Mouse (Mus musculus) liver, embryonic 14.5 days (tissue): Measurements from ENCODE around the gene Slc35b2. TPM values are rescaled to one million over a fixed set of nuclear protein-coding genes. Genes with fewer than 3 reads are reported as not detected.

Source experiments
- ATAC-seq: fragments of 200-750 bp; cut with Nextera tagmentation; 2 replicates; pipeline ENCODE4 v1.8.0; 2017; ENCODE audit warnings: moderate number of reproducible peaks, mild to moderate bottlenecking, moderate library complexity; ENCODE audit not compliant: insufficient read depth
- DNase-seq, 3 experiments: peaks; one replicate each; pipeline ENCODE4 v3.0.0-alpha.2; 2012 to 2013; ENCODE audit warnings: low read depth in 3 of 3, low spot score in 3 of 3
- H3K27ac ChIP-seq: fragments of 300-500 bp; sonication (generic); 2 replicates; pipeline ENCODE4 v1.5.1; 2014; ENCODE audit warnings: moderate library complexity, mild to moderate bottlenecking, control low read depth, inconsistent platforms
- H3K27me3 ChIP-seq: fragments of 300-500 bp; sonication (generic); 2 replicates; pipeline ENCODE4 v1.6.1; 2014; ENCODE audit warnings: mild to moderate bottlenecking, low read length, moderate library complexity; ENCODE audit not compliant: control insufficient read depth, insufficient read depth
- H3K36me3 ChIP-seq: fragments of 300-500 bp; sonication (generic); replicated peaks from 2 replicates; pipeline ENCODE4 v1.6.1; 2014; ENCODE audit warnings: low read depth; ENCODE audit not compliant: control insufficient read depth, insufficient read depth
- H3K4me1 ChIP-seq, 2 experiments: fragments of 200-500 bp in 1 of 2; fragments of 300-500 bp in 1 of 2; sonication (generic) in 1 of 2; replicated peaks; 2 replicates each; pipeline ENCODE4 v1.6.1; 2012 to 2014; ENCODE audit warnings: antibody characterized with exemption in 1 of 2, inconsistent platforms in 1 of 2, low read length in 1 of 2; ENCODE audit not compliant: control insufficient read depth in 2 of 2, insufficient read depth in 2 of 2
- H3K4me2 ChIP-seq: fragments of 300-500 bp; sonication (generic); 2 replicates; pipeline ENCODE4 v1.6.1; 2014; ENCODE audit warnings: low read depth, mild to moderate bottlenecking, control low read depth, moderate library complexity
- H3K4me3 ChIP-seq, 2 experiments: fragments of 200-500 bp in 1 of 2; fragments of 300-500 bp in 1 of 2; sonication (generic) in 1 of 2; 2 replicates each; pipeline ENCODE4 v1.5.1; 2012 to 2014; ENCODE audit warnings: low read depth in 2 of 2, low read length in 2 of 2, mild to moderate bottlenecking in 2 of 2, control low read depth in 1 of 2, inconsistent platforms in 1 of 2, moderate library complexity in 1 of 2; ENCODE audit not compliant: insufficient read depth in 1 of 2
- H3K9ac ChIP-seq: fragments of 300-500 bp; sonication (generic); replicated peaks from 2 replicates; pipeline ENCODE4 v1.6.1; 2014; ENCODE audit warnings: mild to moderate bottlenecking, control low read depth, moderate library complexity
- H3K9me3 ChIP-seq: fragments of 300-500 bp; sonication (generic); 2 replicates; pipeline ENCODE4 v1.6.1; 2016; ENCODE audit warnings: low read length, mixed read lengths; ENCODE audit not compliant: control insufficient read depth
- CTCF ChIP-seq: IDR thresholded peaks from 2 replicates; pipeline ENCODE4 v1.5.1; 2016; ENCODE audit warnings: antibody characterized with exemption, low read depth, control low read depth
- EP300 ChIP-seq: IDR thresholded peaks from 2 replicates; pipeline ENCODE4 v1.6.1; 2016; ENCODE audit warnings: antibody characterized with exemption, low read depth
- WGBS: fragments of 180-500 bp; shearing (Covaris S2); extraction: QIAGEN DNeasy Blood & Tissue Kit; methylation state at CpG from one replicate; pipeline ENCODE4 v1.1.7; 2014; ENCODE audit not compliant: insufficient replicate concordance; 5-methylcytosine and 5-hydroxymethylcytosine counted together
- polyA plus RNA-seq, 2 experiments: library from polyadenylated mRNA; depleted of rRNA in 1 of 2; stranded (reverse) in 1 of 2; unstranded in 1 of 2; fragments of >200 nt; fragmentation: Nextera tagmentation in 1 of 2; extraction: Ambion mirVana in 1 of 2; gene quantifications; 2 replicates each; pipeline versions ENCODE4 v1.2.1 to v1.2.3; 2012 to 2014

Gene Slc35b2
- polyA plus RNA-seq, 2 experiments = 27.6 to 44.8 TPM

DNA sequence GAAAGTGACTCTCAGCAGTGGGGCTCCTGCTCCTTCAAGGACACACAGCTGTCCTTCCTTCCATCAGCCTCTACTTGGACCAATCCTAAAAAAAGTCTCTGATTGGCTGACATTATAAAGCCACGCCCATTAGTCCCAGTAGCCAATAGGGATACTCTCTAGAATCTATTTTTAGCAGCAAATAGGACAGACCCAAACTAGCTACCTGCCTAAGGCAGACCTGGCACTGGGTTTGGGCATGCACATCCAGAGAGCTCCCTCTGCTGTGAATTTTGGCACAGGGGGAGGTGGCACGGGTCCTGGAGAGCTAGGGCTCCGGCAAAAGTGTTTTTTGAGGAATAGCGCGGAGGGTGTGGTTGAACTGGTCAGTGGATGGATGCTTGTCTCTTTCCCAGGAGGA is 37.1 kb upstream of the Slc35b2 start:
- Histone ChIP-seq H3K9ac (no peak overlapping the region), H3K4me1 (peaks cover 0 to 4% of the 10 kb centered on the region in 2 experiments; a peak in 1 of 4 replicates), H3K27ac (no peak overlapping the region), H3K4me2 (no peak overlapping the region), H3K27me3 (peaks cover 3% of the 10 kb centered on the region), H3K4me3 (no peak overlapping the region), H3K9me3 (no peaks in the 10 kb centered on the region), H3K36me3 (no peaks in the 10 kb centered on the region)
- ATAC-seq (no peak), DNase-seq (no peak)
- 30% methylated on average over 5 of the region's 5 CpGs for WGBS
- TF ChIP-seq EP300 (no peak), CTCF (no peak)

DNA sequence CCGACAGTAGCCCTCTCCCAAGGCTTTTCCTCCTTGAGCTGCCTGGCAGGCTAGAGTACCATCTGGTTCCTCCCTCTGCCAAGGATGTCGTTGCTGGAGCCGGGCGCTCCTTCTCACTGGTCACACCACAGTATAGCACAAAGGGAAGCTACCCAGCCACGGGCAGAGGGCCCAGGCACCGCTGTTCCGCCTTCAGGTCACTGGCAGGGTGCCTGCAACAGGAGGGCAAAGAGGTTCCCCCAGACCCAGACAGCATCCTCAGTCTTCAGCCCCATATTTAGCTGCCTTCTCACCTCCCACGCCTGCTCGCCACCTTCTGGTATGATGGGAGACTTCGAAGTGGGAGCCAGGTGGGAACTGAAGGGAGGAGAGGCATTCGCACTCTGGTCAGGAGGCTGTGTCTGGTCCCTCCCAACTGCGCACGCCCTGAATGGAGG is 33.3 kb upstream of the Slc35b2 start:
- 34% methylated on average over 13 of the region's 13 CpGs for WGBS

GRCm38 (mm10) chr17:45532896-45533295 is 30.8 kb upstream of the Slc35b2 start:
- no peak overlapping the region for H3K9ac ChIP-seq
- no peak overlapping the region for H3K4me3 ChIP-seq
- no peak overlapping the region for H3K4me2 ChIP-seq
- ATAC-seq (no peak), DNase-seq (no peak)
- H3K4me1 ChIP-seq = no peaks in the 10 kb centered on the region
- H3K36me3 ChIP-seq = no peaks in the 10 kb centered on the region
- peaks cover 28% of the 10 kb centered on the region for H3K27me3 ChIP-seq
- no peaks in the 10 kb centered on the region for H3K9me3 ChIP-seq
- H3K27ac ChIP-seq = no peak overlapping the region
- 31% methylated on average over 15 of the region's 15 CpGs for WGBS
- TF ChIP-seq EP300 (no peak), CTCF (no peak)

More for the DNA sequence above, 33.3 kb upstream of the Slc35b2 start:
- H3K36me3 ChIP-seq = no peaks in the 10 kb centered on the region
- no peak overlapping the region for H3K27ac ChIP-seq
- no peak overlapping the region for H3K9ac ChIP-seq
- no peak for ATAC-seq
- H3K9me3 ChIP-seq = no peaks in the 10 kb centered on the region
- DNase-seq = no peak
- TF ChIP-seq EP300 (no peak), CTCF (no peak)
- no peaks in the 10 kb centered on the region for H3K4me1 ChIP-seq
- no peak overlapping the region for H3K4me3 ChIP-seq
- H3K27me3 ChIP-seq = peaks cover 16% of the 10 kb centered on the region
- no peak overlapping the region for H3K4me2 ChIP-seq

- ATAC-seq (no peak), DNase-seq (no peak)
- no peak for TF ChIP-seq CTCF
- no peak for TF ChIP-seq EP300
- no peak overlapping the region for H3K27ac ChIP-seq
- no peak overlapping the region for H3K4me3 ChIP-seq
- WGBS = 13% methylated on average over 5 of the region's 5 CpGs
- no peaks in the 10 kb centered on the region for H3K36me3 ChIP-seq
- H3K9ac ChIP-seq = no peak overlapping the region
- no peaks in the 10 kb centered on the region for H3K9me3 ChIP-seq
- no peaks in the 10 kb centered on the region for H3K4me1 ChIP-seq
- H3K4me2 ChIP-seq = no peak overlapping the region
- H3K27me3 ChIP-seq = peaks cover 26% of the 10 kb centered on the region
These were observed 27.4 kb upstream of the Slc35b2 start for GRCm38 (mm10) chr17:45536264-45536663.

DNA sequence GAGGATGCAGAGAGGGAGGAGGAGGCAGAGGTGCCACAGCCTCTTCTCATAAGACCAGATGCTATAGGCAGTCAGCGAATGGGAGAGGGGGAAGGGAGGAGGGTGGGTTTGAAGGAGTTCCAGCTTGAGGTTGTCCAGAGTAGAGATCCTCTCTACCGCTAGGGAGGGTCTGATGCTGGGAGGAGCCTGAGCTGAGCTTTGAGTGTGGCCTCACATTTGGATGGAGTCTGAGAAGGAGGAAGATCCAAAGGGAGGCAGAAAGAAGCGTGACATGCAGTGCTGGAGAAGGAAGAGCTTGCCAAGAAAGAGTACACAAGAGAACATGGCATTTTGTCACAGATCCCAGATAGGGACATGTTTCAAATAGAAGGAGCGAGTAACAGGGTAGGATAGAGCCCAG is 25.3 kb upstream of the Slc35b2 start:
- Histone ChIP-seq H3K9me3 (no peaks in the 10 kb centered on the region), H3K4me2 (no peak overlapping the region), H3K9ac (no peak overlapping the region), H3K36me3 (no peaks in the 10 kb centered on the region), H3K4me1 (no peaks in the 10 kb centered on the region), H3K4me3 (no peak overlapping the region), H3K27ac (no peak overlapping the region), H3K27me3 (peaks cover 27% of the 10 kb centered on the region)
- WGBS = 36% methylated on average over 4 of the region's 4 CpGs
- no peak for TF ChIP-seq CTCF
- no peak for TF ChIP-seq EP300
- no peak for ATAC-seq
- no peak for DNase-seq
